Mouse (Mus musculus): ENCODE measurements around the gene Tnni3k. TPM values are rescaled to one million over a fixed set of nuclear protein-coding genes. Genes with fewer than 3 reads are reported as not detected.

Tnni3k gene
- total RNA-seq, 2 experiments from 2014 or later, result 0.12 to 0.18 TPM

DNA sequence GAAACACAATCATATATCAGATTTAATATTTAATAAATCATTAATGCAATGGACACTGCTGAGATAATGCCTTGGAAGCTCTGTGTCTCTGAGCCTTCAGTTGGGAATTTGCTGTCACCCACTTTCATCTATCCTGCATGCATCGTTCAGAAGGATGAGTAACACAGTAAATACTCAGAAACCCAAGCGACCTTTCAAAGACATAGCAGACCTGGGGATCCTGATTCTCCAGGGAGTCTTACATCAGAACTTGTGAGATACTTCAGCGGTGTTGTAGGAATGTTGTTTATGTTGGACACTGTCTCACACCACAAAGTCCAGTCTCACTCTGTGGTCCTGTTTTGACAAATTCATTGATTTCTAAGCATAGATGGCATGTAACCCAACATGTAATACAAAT, 294.1 kb downstream of the Tnni3k start:
- DNase-seq, result no peak

GRCm38 (mm10) chr3:154758089-154758488, 297.1 kb downstream of the Tnni3k start:
- no peak for DNase-seq

- DNase-seq, result no peak
These were observed 300.0 kb downstream of the Tnni3k start for GRCm38 (mm10) chr3:154755225-154755624.

GRCm38 (mm10) chr3:154754505-154754904, 300.7 kb downstream of the Tnni3k start:
- DNase-seq, result no peak

DNA sequence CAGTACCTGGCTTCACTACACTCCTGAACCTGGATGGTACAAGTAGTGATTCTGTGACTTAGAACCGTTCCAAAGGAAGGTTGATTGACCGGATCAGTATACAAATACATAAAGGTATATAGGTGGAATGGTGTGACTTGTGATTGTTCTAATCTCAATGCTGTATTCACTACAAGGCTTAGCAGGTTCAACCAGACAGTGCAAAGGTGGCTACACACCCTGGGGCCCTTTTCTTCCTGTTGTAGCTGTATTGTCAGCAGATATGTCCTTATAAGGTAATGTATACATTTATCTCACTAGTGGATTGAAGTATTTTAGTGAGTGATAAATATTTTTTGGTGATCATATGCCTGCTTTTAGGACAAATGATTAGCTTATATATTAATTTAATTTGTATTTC, 310.9 kb downstream of the Tnni3k start:
- DNase-seq, result no peak

GRCm38 (mm10) chr3:154742927-154743326, 312.3 kb downstream of the Tnni3k start:
- no peak for DNase-seq

DNA sequence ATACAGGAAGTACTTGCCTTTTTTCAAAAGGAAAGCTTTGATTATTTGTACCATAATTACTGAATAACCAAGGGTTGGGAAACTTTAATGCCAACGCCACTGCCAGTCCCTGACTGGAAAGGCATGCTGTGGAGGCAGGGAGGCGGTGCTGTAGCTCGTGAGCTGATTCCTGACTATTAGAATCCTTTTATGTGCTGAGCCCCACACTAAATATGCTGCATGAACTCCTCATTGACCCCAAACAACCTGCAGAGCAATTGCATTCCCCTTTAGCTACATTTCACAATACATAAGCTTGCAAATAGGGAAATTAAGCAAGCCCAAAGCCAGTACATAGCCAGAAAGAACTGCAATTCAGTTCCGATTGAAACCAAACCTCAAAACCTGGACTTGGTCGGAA, 313.7 kb downstream of the Tnni3k start:
- no peak for DNase-seq

Other genes with a start within 250 kb of the Tnni3k start
- 10 to 100 TPM; 29.1 to 29.6 TPM for gene Fpgt, start 38.0 kb upstream of the Tnni3k start, total RNA-seq (2021)
- gene Lrriq3, start 38.0 kb upstream of the Tnni3k start, total RNA-seq (2021), result under 1 TPM; 0.40 to 0.57 TPM

All from layer of hippocampus, postnatal 36 days (tissue).